Mouse (Mus musculus) T-cell, adult 2 months (primary cell): Measurements from ENCODE around the gene Ifna2.

Source experiments
- DNase-seq: peaks from one replicate; pipeline ENCODE4 v3.0.0; 2022; ENCODE audit warnings: low spot score

Gene Ifna2

GRCm38 (mm10) chr4:88683812-88684211 lies at the start of gene Ifna2:
Ifna2 (minus strand) TSS chr4:88683912.
- DNase-seq, result no peak

- peak; percentile 43 for DNase-seq
Observed at GRCm38 (mm10) chr4:88727324-88727723, 43.6 kb upstream of the Ifna2 start.

GRCm38 (mm10) chr4:88726727-88727126 lies 43.0 kb upstream of the Ifna2 start:
- DNase-seq, result no peak

- no peak for DNase-seq
Observed at GRCm38 (mm10) chr4:88723497-88724090, 39.9 kb upstream of the Ifna2 start.

- DNase-seq, result peak; percentile 79
Observed at GRCm38 (mm10) chr4:88721791-88722721, 38.3 kb upstream of the Ifna2 start, which contains the start of the genes Gm26566 and Klhl9. Gm26566 (plus strand) TSS chr4:88721805. Klhl9 (minus strand) TSS chr4:88722465.

- no peak for DNase-seq
Observed at GRCm38 (mm10) chr4:88718715-88719114, 35.0 kb upstream of the Ifna2 start.

GRCm38 (mm10) chr4:88715059-88715458 lies 31.3 kb upstream of the Ifna2 start:
- no peak for DNase-seq

GRCm38 (mm10) chr4:88714281-88714680 lies 30.6 kb upstream of the Ifna2 start:
- no peak for DNase-seq

- no peak for DNase-seq
Observed at GRCm38 (mm10) chr4:88707128-88707826, 23.6 kb upstream of the Ifna2 start.

GRCm38 (mm10) chr4:88705924-88706323 lies 22.2 kb upstream of the Ifna2 start:
- DNase-seq, result no peak

- DNase-seq, result no peak
Observed at GRCm38 (mm10) chr4:88699301-88699700, 15.6 kb upstream of the Ifna2 start.

- no peak for DNase-seq
Observed at GRCm38 (mm10) chr4:88698781-88699180, 15.1 kb upstream of the Ifna2 start.

- no peak for DNase-seq
Observed at GRCm38 (mm10) chr4:88697753-88698152, 14.0 kb upstream of the Ifna2 start.

- DNase-seq, result no peak
Observed at GRCm38 (mm10) chr4:88697108-88697507, 13.4 kb upstream of the Ifna2 start.

- DNase-seq, result peak; percentile 67
Observed at GRCm38 (mm10) chr4:88696237-88696884, 12.6 kb upstream of the Ifna2 start.

- peak; percentile 38 for DNase-seq
Observed at GRCm38 (mm10) chr4:88693392-88693791, 9.7 kb upstream of the Ifna2 start.

GRCm38 (mm10) chr4:88692537-88692936 lies 8.8 kb upstream of the Ifna2 start:
- peak; percentile 73 for DNase-seq

GRCm38 (mm10) chr4:88691259-88691658 lies 7.5 kb upstream of the Ifna2 start, which contains the start of gene Ifnab:
Ifnab (minus strand) TSS chr4:88691359.
- DNase-seq, result no peak

- DNase-seq, result no peak
Observed at GRCm38 (mm10) chr4:88681353-88681752, 2.4 kb downstream of the Ifna2 start.

GRCm38 (mm10) chr4:88680362-88680761 lies 3.4 kb downstream of the Ifna2 start:
- DNase-seq, result peak; percentile 27

GRCm38 (mm10) chr4:88676824-88677223 lies 6.9 kb downstream of the Ifna2 start, which contains the start of gene Ifna16:
Ifna16 (minus strand) TSS chr4:88676924.
- DNase-seq, result no peak

GRCm38 (mm10) chr4:88655461-88655860 lies 28.3 kb downstream of the Ifna2 start:
- DNase-seq, result no peak
